Mouse (Mus musculus): ENCODE data around the gene Cpt1a.

- TF ChIP-seq POLR2A (IDR thresholded peaks at IDR 0.05; ENCODE audit: extremely low read depth, insufficient read depth, low read length) (no peak), CTCF (IDR thresholded peaks at IDR 0.05; ENCODE audit: low read depth, low read length) (0 out of 2 replicates have a peak, but pooled peaks have one; percentile 1)
These were observed 13.8 kb downstream of the Cpt1a start for GRCm38 (mm10) chr19:3335917-3336316.
